12 mouse cellular contexts compared by ENCODE assay signal in genomic region chr10:121263520-121264203, GRCm38 (mm10).
DNase-seq lines count a peak whose midpoint lies in the region; ATAC-seq and TF ChIP-seq lines count a peak whose summit lies in the region.
"Had no signal": no experiment of that assay in that cellular context is flagged by ENCODE, and none has a peak within 500 bp of the region (broad histone marks: within the 10 kb centered on the region; RNA-seq: fewer than 3 reads in every experiment).

No protein-coding gene starts in this region.

- peaks cover under 1% of the 10 kb centered on the region; the same call in 1 of the 2 replicates for H3K4me1 ChIP-seq in lung, adult 2 months (ENCODE audit: control insufficient read depth, insufficient read depth, low read length)
- 0 out of 2 replicates have a peak, but pooled peaks cover 4% of the 10 kb centered on the region for H3K4me1 ChIP-seq in intestine, embryonic 16.5 days (ENCODE audit: control insufficient read depth, insufficient read depth, low read length)
- H3K4me1 ChIP-seq in thymus, adult 2 months (replicated peaks; ENCODE audit: control insufficient read depth, insufficient read depth, low read length) = peaks cover 40% of the 10 kb centered on the region
- H3K4me1 ChIP-seq: neural tube, embryonic 12.5 days had no signal

- H3K9ac ChIP-seq in intestine, embryonic 16.5 days (ENCODE audit: low read depth, low read length) = no peak overlapping the region
- H3K9ac ChIP-seq: neural tube, embryonic 12.5 days had no signal

- TF ChIP-seq CTCF in lung, adult 2 months (IDR thresholded peaks at IDR 0.05; ENCODE audit: insufficient read depth, low read length) = no peak
- no peak for TF ChIP-seq CTCF in thymus, adult 2 months (IDR thresholded peaks at IDR 0.05; ENCODE audit: borderline replicate concordance, control insufficient read depth, extremely low read depth, insufficient read depth, low read length, poor library complexity)

- H3K9me3 ChIP-seq in intestine, embryonic 16.5 days (ENCODE audit: control insufficient read depth, low read length) = no peaks in the 10 kb centered on the region
- H3K9me3 ChIP-seq: neural tube, embryonic 12.5 days had no signal

- DNase-seq in frontal cortex, postnatal 10 days (ENCODE audit: low spot score in 2 of 2) = no peak
- no peak for DNase-seq in lung, adult 2 months
- no peak for DNase-seq in lung, postnatal 4 days
- DNase-seq in thymus, adult 2 months = peak; percentile 55
- DNase-seq in adrenal gland, adult 18-20 months (ENCODE audit: low spot score in 2 of 2) = no peak
- DNase-seq in layer of hippocampus, postnatal 25 days (ENCODE audit: extremely low spot score in 1 of 2, low spot score in 1 of 2) = no peak
- DNase-seq: cerebellum, adult 11 months; gastrocnemius, postnatal 14 days had no signal

- TF ChIP-seq POLR2A in lung, adult 2 months (IDR thresholded peaks at IDR 0.05; ENCODE audit: borderline replicate concordance, extremely low read depth, low read depth, low read length) = no peak
- no peak for TF ChIP-seq POLR2A in thymus, adult 2 months (IDR thresholded peaks at IDR 0.05; ENCODE audit: control insufficient read depth, extremely low read depth, insufficient read depth, low read length, poor library complexity)

- 0 out of 2 replicates have a peak overlapping the region, but pooled peaks have one; percentile 35 for H3K27ac ChIP-seq in intestine, embryonic 16.5 days (ENCODE audit: low read length)
- H3K27ac ChIP-seq in thymus, adult 2 months (ENCODE audit: control insufficient read depth, insufficient read depth, low read length) = peak overlapping the region; percentile 28; the same call in 1 of the 2 replicates
- H3K27ac ChIP-seq: neural tube, embryonic 12.5 days had no signal

- peak overlapping the region; percentile 26 for H3K4me3 ChIP-seq in lung, adult 2 months (replicated peaks; ENCODE audit: extremely low read depth, low read depth, low read length)
- peak overlapping the region; percentile 25 for H3K4me3 ChIP-seq in intestine, embryonic 16.5 days (ENCODE audit: low read length)
- H3K4me3 ChIP-seq in thymus, adult 2 months (ENCODE audit: control insufficient read depth, insufficient read depth, low read length) = peak overlapping the region; percentile 25
- H3K4me3 ChIP-seq: neural tube, embryonic 12.5 days had no signal

- ATAC-seq in frontal cortex, adult (ENCODE audit: low TSS enrichment) = peak; percentile 74
- peak; percentile 82 for ATAC-seq in intestine, embryonic 16.5 days
- ATAC-seq: hindbrain, embryonic 16.5 days had no signal

- WGBS in lung, adult 2 months = 32% methylated on average over 21 of the region's 21 CpGs
- 43% methylated on average over 21 of the region's 21 CpGs for WGBS in intestine, embryonic 16.5 days
- 40% methylated on average over 21 of the region's 21 CpGs for WGBS in thymus, adult 2 months

- peak overlapping the region; percentile 43 for H3K4me2 ChIP-seq in intestine, embryonic 16.5 days (ENCODE audit: low read depth, low read length)
- H3K4me2 ChIP-seq: neural tube, embryonic 12.5 days had no signal

- H3K27me3 ChIP-seq in intestine, embryonic 16.5 days (replicated peaks; ENCODE audit: control insufficient read depth, insufficient read depth, low read length) = no peaks in the 10 kb centered on the region
- no peaks in the 10 kb centered on the region for H3K27me3 ChIP-seq in thymus, adult 2 months (ENCODE audit: control insufficient read depth, insufficient read depth, low read length)
- H3K27me3 ChIP-seq: neural tube, embryonic 12.5 days had no signal

- no peaks in the 10 kb centered on the region for H3K36me3 ChIP-seq in intestine, embryonic 16.5 days (ENCODE audit: control insufficient read depth, insufficient read depth, low read length)
- H3K36me3 ChIP-seq in thymus, adult 2 months (ENCODE audit: control insufficient read depth, insufficient read depth, low read length) = no peaks in the 10 kb centered on the region
